Mouse (Mus musculus): ENCODE measurements at regions not wholly inside any gene's neighbourhood (a gene's known extent, or its start where the extent isn't known, plus 50 kb on each side); places are given as distances from the start of the nearest gene placed in this dataset.
"Not testable (repeated sequence)": the region's sequence is repeated elsewhere in the genome, so short reads cannot be mapped to it uniquely, and the experiment has no call there.

DNA sequence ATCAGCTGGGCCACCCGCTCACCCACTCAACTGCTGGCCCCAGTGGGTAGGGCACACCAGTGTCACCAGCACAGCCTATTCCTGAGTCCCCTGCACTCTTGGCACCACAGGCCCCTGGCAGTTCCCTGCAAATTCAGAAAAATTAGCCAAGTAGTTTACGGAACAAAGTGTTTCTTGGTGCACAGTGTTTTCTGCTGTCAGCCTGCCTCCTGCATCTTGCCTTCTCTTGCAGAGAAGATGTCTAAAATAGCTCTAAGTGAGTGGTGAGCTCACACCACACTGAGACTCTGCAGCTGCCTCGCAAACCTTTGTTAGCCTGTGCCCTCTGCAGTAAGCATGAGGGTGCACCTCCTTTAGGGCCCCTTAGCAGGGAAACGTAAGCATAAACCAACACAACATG is 117.7 kb upstream of the Arid1b start:
- DNase-seq (ENCODE audit: low read depth): no peak

DNA sequence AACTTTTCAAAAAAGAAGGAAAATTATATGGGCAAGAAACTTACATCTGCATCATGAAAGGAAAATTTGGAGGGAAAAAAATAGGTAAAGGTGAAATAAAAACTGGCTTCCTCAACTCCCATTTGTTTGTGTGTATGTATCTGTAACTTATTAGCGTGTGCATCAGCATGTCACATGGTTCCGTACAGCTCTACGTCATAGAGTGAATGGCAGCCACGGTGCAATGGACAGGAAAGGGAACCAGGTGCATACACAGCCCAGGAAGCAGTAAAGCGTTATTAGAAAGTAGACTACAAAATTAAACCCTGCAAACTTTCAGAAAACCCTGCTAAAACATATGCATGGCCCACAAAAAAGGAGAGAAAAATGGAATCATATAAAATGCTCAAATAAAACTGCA is 112.7 kb upstream of the Arid1b start:
- no peak for DNase-seq (ENCODE audit: low read depth)

DNA sequence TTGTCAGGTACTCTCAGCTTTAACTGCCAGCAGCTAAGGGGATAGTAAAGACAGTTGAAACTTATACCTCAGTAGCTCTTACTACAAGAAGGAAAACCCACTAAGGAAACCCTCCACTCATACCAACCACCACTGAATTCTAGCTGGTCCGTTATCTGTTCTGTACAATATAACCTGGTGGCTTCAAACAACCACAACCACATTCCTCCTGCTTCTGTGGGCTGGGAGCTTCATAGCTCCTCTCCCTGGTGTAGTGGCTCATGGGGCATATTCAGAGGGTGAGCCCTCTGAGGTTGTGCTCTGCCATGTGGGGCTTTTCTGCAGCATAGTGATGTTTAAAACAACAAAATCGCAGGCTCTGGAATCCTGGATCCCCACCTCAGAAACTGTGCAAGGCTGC is 110.0 kb upstream of the Arid1b start:
- peak; percentile 62 for DNase-seq (ENCODE audit: low read depth)

DNA sequence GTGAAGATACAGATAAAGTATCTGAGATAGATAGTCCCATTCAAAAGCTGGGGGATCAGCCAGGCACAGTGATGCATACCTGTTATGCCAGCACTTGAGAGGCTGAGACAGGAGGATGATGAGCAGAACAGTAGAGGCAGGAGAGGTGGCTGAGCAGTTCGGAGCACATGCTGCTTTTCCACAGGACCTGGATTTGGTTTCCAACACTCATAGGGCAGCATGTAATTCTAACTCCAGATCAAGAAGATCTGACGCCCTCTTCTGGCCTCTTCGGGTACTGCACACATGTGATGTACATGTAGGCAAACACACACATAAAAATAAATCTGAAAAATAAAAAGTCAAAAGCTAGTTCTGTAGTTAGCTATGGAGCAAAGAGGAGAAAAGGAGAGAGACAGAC is 109.4 kb upstream of the Arid1b start:
- DNase-seq (ENCODE audit: low read depth): peak; percentile 15

DNA sequence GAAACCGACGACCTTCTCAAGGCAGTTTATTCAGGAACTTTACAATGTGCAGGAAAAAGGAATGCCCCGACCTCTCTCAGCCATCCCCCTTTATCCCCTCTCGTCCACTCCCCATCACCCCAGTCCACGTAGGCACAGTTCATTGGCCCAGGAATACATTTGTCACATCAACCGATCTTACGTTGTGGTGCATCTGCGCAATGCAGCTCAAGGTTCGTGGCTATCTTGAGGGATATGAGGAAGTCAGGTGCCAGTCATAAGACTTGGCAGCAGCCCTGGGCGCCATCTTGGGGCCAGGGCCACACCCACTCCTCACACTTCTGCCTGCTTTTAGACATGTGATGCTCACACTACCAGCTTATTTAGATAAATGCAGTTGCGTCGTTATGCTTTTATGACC is 106.8 kb upstream of the Arid1b start:
- not testable (repeated sequence) for DNase-seq (ENCODE audit: low read depth)

DNA sequence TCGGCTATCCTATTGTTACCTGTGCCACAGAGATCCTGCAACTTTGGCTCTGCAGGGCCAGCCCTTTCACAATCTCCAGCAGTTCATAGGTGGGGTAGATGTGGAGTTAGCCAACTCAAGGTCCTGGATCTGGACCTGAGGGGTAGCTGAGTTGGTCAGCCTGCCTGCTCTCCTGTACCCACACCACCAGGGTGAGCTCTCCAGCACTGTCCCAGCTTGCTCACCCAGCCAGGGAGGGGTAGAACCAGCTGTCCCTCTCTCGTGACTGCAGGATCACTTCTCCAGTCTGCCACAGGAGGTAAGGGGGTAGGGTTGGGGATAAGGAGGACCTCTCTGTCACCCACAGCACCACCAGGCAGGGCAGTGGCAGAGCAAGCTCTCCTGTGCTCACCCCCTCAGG is 104.6 kb upstream of the Arid1b start:
- DNase-seq (ENCODE audit: low read depth): no peak

DNA sequence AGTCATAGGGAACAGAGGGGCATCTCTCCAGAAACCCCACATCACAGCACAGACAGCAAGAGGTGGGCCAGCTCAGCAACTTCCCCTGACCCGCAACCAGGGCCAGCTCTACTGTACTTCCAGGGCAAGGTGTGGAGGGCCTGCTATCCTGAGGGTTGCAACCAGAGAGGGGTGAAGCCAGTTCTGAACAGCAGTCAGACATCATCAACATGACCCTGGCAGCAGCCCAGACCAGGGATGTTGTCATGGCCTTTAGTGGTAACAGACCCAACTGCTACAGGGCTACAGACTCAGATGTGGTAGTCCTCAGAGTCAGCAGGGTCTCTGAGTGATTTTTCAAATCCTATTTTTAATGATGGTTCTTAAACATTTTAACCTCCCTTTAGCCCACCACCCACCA is 104.0 kb upstream of the Arid1b start:
- DNase-seq (ENCODE audit: low read depth): no peak

DNA sequence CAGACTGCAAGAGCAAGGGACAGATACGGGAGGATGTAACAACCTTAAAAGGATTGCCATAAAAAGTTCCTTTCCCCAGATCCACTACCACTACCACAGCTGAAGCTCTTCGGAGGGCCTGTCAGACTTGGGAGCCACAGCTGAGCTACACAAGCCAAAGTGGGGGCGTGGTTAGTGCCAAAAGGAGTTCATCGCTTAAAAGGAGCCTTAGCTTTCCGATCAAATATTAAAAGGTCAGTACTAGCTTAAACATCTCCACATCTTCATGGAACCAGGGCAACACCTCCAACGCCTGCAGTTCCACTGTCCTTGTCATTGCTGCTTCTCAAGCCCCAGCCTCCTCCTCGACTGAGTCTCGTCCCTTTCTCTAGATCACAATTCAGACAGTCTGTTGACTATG is 102.6 kb upstream of the Arid1b start:
- DNase-seq (ENCODE audit: low read depth): no peak

DNA sequence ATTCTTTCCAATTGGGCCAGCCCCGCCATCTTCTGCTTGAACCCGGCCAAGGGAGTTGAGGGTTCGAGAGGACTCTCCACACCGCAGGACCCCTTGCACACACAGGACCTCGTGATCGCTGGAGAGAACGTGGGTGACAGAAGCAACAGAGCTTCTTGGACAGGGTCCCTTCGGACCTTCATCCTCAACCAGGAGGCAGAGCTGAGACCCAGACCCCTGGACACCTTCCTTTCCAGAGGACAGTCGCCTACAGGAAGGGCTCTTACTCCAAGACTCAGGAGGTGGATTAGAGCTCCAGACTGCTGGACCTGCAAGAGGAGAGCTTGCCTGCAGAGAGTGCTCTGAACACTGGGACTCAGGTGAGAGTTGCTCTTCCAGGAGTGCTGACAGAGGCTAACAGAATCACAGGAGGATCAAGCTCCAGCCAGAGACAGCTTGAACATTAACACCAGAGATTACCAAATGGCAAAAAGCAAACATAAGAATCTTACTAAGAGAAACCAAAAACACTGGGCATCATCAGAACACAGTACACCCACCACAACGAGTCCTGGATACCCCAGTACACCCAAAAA is 99.3 kb upstream of the Arid1b start:
- DNase-seq (ENCODE audit: low read depth): not testable (repeated sequence)

DNA sequence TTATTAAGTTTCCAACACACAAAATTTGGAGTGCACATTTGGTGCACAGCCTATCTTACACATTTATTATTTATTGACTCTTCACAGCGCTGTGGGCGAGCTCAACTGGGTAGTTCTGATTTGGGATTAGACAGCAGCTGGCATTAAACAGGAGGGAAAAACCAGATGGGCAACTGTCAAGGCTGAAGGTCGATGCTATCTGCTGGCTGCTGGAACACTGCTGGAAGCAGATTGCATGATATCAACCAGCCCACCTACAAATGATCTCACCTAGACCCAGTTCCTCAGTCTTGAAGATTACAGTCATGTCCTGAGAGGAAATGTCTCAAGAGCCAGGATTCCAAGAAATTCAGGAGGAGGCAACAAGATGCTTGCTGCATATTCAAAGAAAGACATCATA is 91.0 kb upstream of the Arid1b start:
- no peak for DNase-seq (ENCODE audit: low read depth)

DNA sequence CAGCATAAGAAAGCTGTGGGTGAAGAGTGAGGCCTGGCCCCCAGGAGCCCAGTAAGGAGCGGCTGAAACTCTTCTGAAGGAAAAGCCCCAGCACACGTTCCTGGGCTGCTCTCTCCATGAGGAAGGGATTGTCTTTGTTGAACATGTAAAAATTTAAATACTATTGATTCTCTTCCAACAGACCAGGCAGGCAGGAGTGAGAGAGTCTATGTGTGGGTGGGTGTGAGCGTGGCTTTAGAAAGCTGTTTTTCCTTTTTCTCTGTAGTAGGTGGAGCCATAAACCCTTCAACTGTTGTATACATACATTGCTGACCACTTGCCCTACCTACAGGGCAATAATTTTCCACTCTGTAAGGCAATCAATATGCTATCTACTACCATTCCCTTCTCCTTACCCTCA is 87.6 kb upstream of the Arid1b start:
- no peak for DNase-seq (ENCODE audit: low read depth)

DNA sequence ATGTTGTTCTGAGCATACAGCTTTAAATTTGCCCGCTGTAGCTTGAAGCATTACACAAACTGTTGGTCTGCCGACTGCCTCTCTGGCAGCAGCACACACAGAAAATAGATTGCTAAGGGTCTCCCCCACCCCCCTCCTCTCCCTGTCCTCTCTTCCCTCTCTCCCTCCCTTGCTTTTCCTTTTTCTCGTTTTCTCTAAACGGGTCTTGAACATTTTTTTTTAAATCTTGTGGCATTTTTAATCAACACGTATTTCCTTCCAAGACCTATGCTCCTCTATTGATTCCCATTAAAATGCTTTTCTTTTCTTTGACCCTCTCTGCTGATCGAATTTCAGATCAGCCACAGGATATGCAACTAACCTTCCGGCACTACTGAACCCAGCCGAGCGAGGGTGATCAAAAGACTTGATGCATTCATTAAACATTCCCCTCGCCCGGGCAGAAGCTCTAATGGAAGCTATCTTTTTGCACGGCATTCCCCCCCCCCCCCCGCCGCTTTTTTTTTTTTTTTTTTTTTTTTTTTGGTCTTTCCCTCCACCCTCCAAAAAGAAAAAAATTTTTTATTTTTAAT is 86.9 kb upstream of the Arid1b start:
- DNase-seq (ENCODE audit: low read depth): peak; percentile 68

DNA sequence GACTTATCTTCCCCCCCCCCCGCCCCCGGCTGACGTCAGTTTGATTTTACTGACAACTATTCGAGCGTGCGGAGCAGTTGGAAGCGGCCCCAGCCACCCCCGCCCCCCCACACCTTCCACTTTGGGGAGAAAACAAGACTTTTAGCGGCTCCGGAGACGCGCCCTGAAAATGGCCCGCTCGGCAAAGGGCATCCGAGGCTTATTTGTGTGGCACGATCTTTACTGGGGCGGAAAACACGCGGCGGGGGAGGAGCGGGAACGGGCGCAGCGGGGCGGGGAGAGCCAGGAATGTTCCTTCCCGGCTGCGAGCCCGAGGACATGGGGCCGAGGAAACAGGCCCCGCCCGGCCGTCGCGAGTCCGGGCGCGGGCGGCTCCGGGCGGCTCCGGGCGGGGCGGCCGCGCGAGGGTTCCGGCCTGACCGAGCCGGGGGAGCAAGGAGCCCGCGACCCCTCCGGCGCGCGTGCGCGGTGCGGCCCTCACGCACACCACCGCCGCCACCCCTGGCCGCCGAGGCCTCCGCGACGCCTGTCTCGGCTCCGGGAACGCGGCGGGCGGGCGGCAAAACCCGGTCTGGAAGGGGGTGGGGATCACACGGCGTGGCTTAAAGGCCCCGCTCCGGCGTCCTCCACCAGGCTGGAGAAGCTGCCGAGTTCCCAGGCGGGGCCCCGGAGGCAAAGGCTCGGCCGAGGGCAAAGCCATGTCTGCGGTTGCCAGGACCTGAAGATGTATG is 86.1 kb upstream of the Arid1b start:
- DNase-seq (ENCODE audit: low read depth): peak; percentile 81

DNA sequence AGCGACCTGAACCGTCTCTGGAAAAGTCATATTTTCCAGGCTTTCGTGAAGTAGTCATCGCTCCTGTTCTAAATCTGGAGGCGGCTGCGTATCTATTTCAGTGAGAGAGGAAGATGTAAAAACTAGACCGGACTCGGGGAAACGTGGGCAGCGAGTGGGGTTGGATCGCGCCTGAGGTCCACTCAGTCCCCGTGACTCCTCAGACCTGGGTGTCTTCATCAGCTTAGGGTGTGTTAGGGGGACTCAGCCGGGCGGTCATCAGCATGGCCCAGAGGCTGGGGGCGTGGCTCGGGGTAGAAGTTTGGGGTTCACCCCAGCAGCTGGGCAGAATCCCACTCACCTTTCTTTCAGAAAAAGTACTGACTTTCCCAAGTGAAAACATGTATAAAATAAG is 85.6 kb upstream of the Arid1b start:
- DNase-seq (ENCODE audit: low read depth): no peak

DNA sequence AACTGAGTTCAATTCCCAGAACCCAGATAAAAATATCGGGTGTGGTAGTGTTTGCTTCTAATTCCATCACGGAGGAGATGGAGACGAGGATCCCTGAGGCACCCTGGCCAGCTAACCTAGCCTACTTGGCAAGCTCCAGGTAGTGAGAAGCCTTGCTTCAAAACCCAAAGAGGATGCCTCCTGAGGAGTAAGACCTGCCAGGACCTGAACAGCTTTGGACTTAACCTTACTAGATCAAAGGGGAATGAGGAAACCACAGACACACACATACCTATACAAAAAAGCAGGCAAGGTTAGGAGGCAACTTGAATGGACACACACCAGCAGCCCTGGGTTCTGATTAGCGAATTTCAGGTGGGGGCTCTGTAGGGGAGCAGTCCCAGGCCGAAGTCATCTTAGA is 84.0 kb upstream of the Arid1b start:
- DNase-seq (ENCODE audit: low read depth): no peak

DNA sequence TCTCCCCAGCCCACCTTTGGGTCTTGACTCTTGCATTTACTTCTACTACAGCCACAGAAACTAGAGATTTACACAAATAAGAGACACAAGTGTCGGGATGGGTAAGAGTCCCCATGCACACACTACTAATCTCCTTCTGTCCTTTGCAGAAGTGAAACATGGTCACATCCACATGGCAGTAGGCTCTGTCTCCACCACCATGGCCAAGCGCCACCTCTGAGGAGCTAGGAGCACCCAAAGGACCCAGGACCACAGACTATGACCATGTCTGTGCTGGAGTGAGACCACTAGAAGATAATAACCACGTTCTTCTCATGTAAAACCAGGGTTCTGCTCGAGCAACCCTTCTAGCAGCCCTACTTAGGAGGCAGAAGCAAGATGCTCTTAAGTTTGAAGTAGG is 81.1 kb upstream of the Arid1b start:
- DNase-seq (ENCODE audit: low read depth): no peak

DNA sequence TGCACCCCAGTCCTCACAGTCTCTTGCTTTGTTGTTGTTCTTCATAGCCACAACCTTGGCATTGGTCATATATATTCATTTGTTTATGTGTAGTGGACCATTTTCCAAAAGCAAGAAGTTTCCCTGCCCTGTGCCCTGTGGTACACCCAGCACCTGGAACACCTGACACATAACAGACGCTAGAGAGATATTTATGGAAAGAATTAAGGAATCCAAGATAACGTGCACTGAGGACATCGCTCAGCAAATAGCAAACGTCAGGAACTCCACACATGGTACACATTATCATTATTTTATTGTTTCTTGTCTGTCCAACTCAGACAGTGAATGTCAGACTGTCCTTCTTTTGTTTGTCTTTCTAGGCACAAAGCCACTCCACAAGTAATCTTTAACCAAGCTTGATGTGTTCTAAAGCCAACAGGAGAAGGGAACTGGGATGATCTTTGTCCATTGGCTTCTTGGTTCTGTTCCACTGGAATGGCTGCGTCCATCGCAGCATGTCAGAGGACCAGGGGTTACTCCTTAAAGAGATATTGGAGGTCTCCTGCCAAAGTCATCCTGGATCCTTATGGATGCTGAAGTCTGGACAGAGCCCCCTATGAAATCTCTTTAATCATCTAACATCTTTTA is 74.2 kb upstream of the Arid1b start:
- DNase-seq (ENCODE audit: low read depth): no peak

DNA sequence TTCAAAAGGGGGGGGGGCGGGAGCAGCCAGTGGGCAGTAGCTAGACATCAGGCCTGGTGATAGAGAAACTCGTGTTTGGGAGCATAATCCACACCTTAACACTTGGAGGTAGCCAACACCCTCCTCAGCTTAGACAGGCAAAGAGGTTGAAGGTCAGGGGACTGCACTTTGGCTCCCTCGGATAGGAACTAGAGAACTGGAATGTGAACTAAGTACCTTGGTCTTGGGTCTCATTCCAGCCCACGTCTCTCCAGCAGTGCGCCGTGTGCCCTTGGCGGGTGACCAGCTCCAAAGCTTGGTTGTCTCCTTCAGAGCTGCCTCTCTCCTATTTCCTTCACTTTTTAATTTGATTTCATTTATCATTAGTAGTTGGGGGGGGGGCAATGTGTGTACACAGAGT is 73.0 kb upstream of the Arid1b start:
- DNase-seq (ENCODE audit: low read depth): no peak

DNA sequence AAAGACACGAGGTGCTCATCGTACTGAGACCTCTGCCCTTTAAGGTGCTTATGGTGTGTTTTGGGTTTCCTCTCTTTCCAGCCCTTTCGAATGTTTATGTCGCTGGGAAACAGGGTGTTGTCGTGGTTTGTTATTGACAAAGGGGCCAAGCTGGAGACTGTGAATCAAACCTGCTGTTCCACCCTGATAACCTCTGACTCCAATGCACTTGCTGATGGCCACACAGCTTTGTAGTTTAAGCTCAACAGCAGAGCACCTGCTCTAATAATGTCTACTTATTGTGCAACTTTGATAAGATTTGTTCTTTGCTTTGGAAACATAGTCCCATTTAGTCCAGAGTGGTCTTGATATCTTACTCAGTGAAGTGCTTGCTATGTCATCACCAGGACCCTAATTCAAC is 65.5 kb upstream of the Arid1b start:
- DNase-seq (ENCODE audit: low read depth): no peak

DNA sequence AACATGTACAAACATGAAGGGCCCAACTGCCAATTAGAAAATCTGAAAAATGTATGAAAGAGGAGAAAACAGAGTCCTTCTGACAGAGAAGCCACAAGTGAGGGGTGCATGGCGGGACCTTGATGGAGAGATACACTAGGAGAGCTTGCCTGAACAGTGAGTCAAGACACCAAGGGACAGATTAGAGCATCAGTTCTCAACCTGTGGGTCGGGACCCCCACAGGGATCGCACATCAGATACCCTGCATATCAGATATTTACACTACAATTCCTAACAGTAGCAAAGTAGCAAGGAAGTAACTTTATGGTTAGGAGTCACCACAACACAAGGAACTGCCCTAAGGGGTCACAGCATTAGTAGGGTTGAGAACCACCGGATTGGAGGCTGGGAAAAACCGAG is 58.9 kb upstream of the Arid1b start:
- DNase-seq (ENCODE audit: low read depth): no peak

DNA sequence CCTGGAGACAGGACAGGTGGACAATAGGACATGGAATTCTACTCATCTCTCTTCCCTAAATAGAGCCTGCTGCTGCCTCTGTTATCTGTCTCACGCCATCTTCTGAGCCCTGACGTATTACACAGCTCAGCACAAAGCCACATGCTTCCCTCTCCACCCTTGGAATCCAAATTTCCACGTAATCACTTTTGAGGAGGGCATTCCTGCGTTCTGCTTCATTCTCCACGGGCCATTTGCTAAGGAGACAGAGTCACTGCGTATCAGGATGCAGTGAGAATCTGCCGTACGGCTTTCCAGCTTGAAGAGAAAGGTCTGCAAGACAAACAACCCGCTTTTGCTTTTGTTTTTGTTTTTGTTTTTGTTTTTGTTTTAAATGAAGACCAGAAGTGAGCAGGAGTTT is 53.5 kb upstream of the Arid1b start:
- DNase-seq (ENCODE audit: low read depth): no peak

DNA sequence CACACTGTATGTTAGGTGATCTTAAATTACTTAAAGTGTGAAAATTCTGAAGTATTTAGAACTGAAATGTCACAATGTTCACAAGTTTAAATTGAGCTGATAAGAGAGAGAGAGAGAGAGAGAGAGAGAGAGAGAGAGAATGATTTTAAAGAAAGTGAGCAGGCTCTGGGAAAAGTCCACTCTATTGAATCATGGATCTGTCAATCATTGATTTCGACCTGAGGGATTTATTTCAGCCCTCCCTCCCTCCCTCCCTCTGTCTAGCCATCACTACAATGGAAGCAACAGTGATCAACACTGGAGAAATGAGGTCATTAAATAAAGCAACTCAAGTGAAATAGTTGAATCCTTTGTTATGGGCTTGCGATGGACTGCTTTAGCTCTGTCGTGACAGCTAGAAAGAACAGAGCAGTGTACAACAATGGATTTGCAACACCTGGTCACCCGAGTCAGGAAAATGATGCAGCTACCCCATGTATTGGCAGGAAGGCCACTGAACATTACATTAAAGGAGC is 52.8 kb upstream of the Arid1b start:
- DNase-seq (ENCODE audit: low read depth): no peak

DNA sequence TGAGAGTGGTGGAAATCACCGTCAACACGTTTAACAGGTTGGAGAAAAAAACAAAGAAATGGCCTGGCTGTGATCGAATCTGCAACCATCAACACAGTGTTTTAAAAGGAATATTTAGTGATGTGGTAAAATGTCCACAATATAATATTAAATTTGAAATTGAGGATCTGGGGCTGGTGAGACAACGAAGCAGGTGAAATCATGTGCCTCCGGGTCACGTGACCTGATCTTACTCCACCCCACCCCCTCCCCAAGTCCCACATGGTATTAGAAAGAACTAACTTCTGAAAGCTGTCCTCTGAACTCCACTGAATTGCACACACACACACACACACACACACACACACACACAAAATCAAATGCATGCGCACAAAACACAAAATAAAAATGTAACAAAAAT is 51.3 kb upstream of the Arid1b start:
- no peak for DNase-seq (ENCODE audit: low read depth)
